Mouse (Mus musculus) liver, embryonic 16.5 days (tissue): Measurements from ENCODE around the gene Caln1. TPM values are rescaled to one million over a fixed set of nuclear protein-coding genes. Genes with fewer than 3 reads are reported as not detected.

ENCODE experiments used
- ATAC-seq: fragments of 200-750 bp; cut with Nextera tagmentation; 2 replicates; pipeline ENCODE4 v1.8.0; 2017; ENCODE audit warnings: low read depth, mild to moderate bottlenecking, moderate number of reproducible peaks, moderate library complexity
- H3K27ac ChIP-seq: fragments of 300-500 bp; sonication (generic); 2 replicates; pipeline ENCODE4 v1.5.1; 2014; ENCODE audit warnings: mild to moderate bottlenecking, low read length
- H3K27me3 ChIP-seq: fragments of 300-500 bp; sonication (generic); 2 replicates; pipeline ENCODE4 v1.6.1; 2014; ENCODE audit warnings: low read depth, low read length, mixed read lengths; ENCODE audit not compliant: control insufficient read depth, insufficient read depth
- H3K36me3 ChIP-seq: fragments of 300-500 bp; sonication (generic); 2 replicates; pipeline ENCODE4 v1.6.1; 2014; ENCODE audit warnings: mild to moderate bottlenecking; ENCODE audit not compliant: control insufficient read depth, insufficient read depth
- H3K4me1 ChIP-seq: fragments of 300-500 bp; sonication (generic); 2 replicates; pipeline ENCODE4 v1.6.1; 2014; ENCODE audit warnings: low read depth, low read length, mixed read lengths; ENCODE audit not compliant: control insufficient read depth
- H3K4me2 ChIP-seq: fragments of 300-500 bp; sonication (generic); 2 replicates; pipeline ENCODE4 v1.6.1; 2014; ENCODE audit warnings: low read depth, low read length, mixed read lengths
- H3K4me3 ChIP-seq: fragments of 300-500 bp; sonication (generic); 2 replicates; pipeline ENCODE4 v1.5.1; 2014; ENCODE audit warnings: low read depth, mild to moderate bottlenecking, low read length
- H3K9ac ChIP-seq: fragments of 300-500 bp; sonication (generic); 2 replicates; pipeline ENCODE4 v1.6.1; 2014; ENCODE audit warnings: low read depth, low read length
- H3K9me3 ChIP-seq: fragments of 300-500 bp; sonication (generic); replicated peaks from 2 replicates; pipeline ENCODE4 v1.6.1; 2016; ENCODE audit warnings: low read length; ENCODE audit not compliant: control insufficient read depth
- WGBS: fragments of 180-500 bp; shearing (Covaris S2); extraction: QIAGEN DNeasy Blood & Tissue Kit; methylation state at CpG from one replicate; pipeline ENCODE4 v1.1.7; 2014; ENCODE audit not compliant: insufficient replicate concordance; 5-methylcytosine and 5-hydroxymethylcytosine counted together
- polyA plus RNA-seq: library from polyadenylated mRNA; unstranded; fragments of >200 nt; fragmentation: Nextera tagmentation; extraction: Ambion mirVana; gene quantifications from 2 replicates; pipeline ENCODE4 v1.2.1, GENCODE M21; 2015

Caln1 gene
- polyA plus RNA-seq, 1 experiment from 2014 or later = not detected

- H3K4me3 ChIP-seq = no peak overlapping the region
- no peaks in the 10 kb centered on the region for H3K36me3 ChIP-seq
- 81% methylated on average over 3 of the region's 3 CpGs for WGBS
- no peaks in the 10 kb centered on the region for H3K27me3 ChIP-seq
- H3K4me2 ChIP-seq = no peak overlapping the region
- ATAC-seq = no peak
- H3K9ac ChIP-seq = no peak overlapping the region
- no peaks in the 10 kb centered on the region for H3K4me1 ChIP-seq
- H3K9me3 ChIP-seq = no peaks in the 10 kb centered on the region; the same call in 1 of the 2 replicates
- H3K27ac ChIP-seq = no peak overlapping the region
These were observed 6.2 kb downstream of the Caln1 start for GRCm38 (mm10) chr5:130375411-130375810.

GRCm38 (mm10) chr5:130384222-130384912 is 15.1 kb downstream of the Caln1 start, which contains the start of gene A330070K13Rik:
Gene A330070K13Rik, minus strand, starts transcription at chr5:130384631.
- WGBS = 7% methylated on average over 13 of the region's 13 CpGs
- Histone ChIP-seq H3K4me3 (no peak within 1 kb of the TSS), H3K4me1 (no peaks in the 10 kb centered on the region), H3K9me3 (no peaks in the 10 kb centered on the region), H3K4me2 (no peak within 1 kb of the TSS), H3K9ac (no peak within 1 kb of the TSS), H3K27me3 (no peaks in the 10 kb centered on the region), H3K27ac (no peak within 1 kb of the TSS), H3K36me3 (no peaks in the 10 kb centered on the region)
- no peak for ATAC-seq

GRCm38 (mm10) chr5:130386418-130386817 is 17.2 kb downstream of the Caln1 start:
- no peaks in the 10 kb centered on the region for H3K27me3 ChIP-seq
- H3K4me2 ChIP-seq = no peak overlapping the region
- H3K9me3 ChIP-seq = 0 out of 2 replicates have a peak, but pooled peaks cover 2% of the 10 kb centered on the region
- no peaks in the 10 kb centered on the region for H3K4me1 ChIP-seq
- WGBS = 60% methylated on average over 7 of the region's 7 CpGs
- no peak overlapping the region for H3K4me3 ChIP-seq
- no peak for ATAC-seq
- no peak overlapping the region for H3K27ac ChIP-seq
- H3K9ac ChIP-seq = no peak overlapping the region
- no peaks in the 10 kb centered on the region for H3K36me3 ChIP-seq

- H3K36me3 ChIP-seq = no peaks in the 10 kb centered on the region
- no peak for ATAC-seq
- no peak overlapping the region for H3K9ac ChIP-seq
- H3K9me3 ChIP-seq = peaks cover 2% of the 10 kb centered on the region; the same call in 1 of the 2 replicates
- 48% methylated on average over 8 of the region's 8 CpGs for WGBS
- no peak overlapping the region for H3K27ac ChIP-seq
- no peak overlapping the region for H3K4me2 ChIP-seq
- no peaks in the 10 kb centered on the region for H3K27me3 ChIP-seq
- H3K4me1 ChIP-seq = no peaks in the 10 kb centered on the region
- H3K4me3 ChIP-seq = no peak overlapping the region
These were observed 24.5 kb downstream of the Caln1 start for GRCm38 (mm10) chr5:130393618-130394355.

GRCm38 (mm10) chr5:130394386-130394785 is 25.1 kb downstream of the Caln1 start:
- H3K27ac ChIP-seq = no peak overlapping the region
- H3K9ac ChIP-seq = no peak overlapping the region
- H3K4me2 ChIP-seq = no peak overlapping the region
- no peaks in the 10 kb centered on the region for H3K36me3 ChIP-seq
- 51% methylated on average over 8 of the region's 8 CpGs for WGBS
- ATAC-seq = no peak
- no peaks in the 10 kb centered on the region for H3K27me3 ChIP-seq
- H3K9me3 ChIP-seq = peaks cover 2% of the 10 kb centered on the region; the same call in 1 of the 2 replicates
- no peak overlapping the region for H3K4me3 ChIP-seq
- H3K4me1 ChIP-seq = no peaks in the 10 kb centered on the region

GRCm38 (mm10) chr5:130395142-130395541 is 25.9 kb downstream of the Caln1 start:
- H3K4me2 ChIP-seq = no peak overlapping the region
- ATAC-seq = no peak
- no peak overlapping the region for H3K27ac ChIP-seq
- H3K4me1 ChIP-seq = no peaks in the 10 kb centered on the region
- H3K27me3 ChIP-seq = no peaks in the 10 kb centered on the region
- H3K9me3 ChIP-seq = peaks cover 2% of the 10 kb centered on the region; the same call in 1 of the 2 replicates
- no peak overlapping the region for H3K4me3 ChIP-seq
- no peaks in the 10 kb centered on the region for H3K36me3 ChIP-seq
- WGBS = 59% methylated on average over 6 of the region's 6 CpGs
- no peak overlapping the region for H3K9ac ChIP-seq

- Histone ChIP-seq H3K9ac (no peak overlapping the region), H3K36me3 (no peaks in the 10 kb centered on the region)
- WGBS = 67% methylated on average over 8 of the region's 8 CpGs
These were observed 31.1 kb downstream of the Caln1 start for GRCm38 (mm10) chr5:130400136-130400917.

GRCm38 (mm10) chr5:130405201-130405600 is 35.9 kb downstream of the Caln1 start:
- 36% methylated on average over 1 of the region's 1 CpGs for WGBS
- no peak for ATAC-seq
- no peak overlapping the region for H3K4me3 ChIP-seq
- H3K4me1 ChIP-seq = no peaks in the 10 kb centered on the region
- no peak overlapping the region for H3K4me2 ChIP-seq
- H3K9ac ChIP-seq = no peak overlapping the region
- no peaks in the 10 kb centered on the region for H3K36me3 ChIP-seq
- no peaks in the 10 kb centered on the region for H3K27me3 ChIP-seq
- no peaks in the 10 kb centered on the region; the same call in 1 of the 2 replicates for H3K9me3 ChIP-seq
- H3K27ac ChIP-seq = no peak overlapping the region

More at GRCm38 (mm10) chr5:130400136-130400917, 31.1 kb downstream of the Caln1 start:
- Histone ChIP-seq H3K4me1 (no peaks in the 10 kb centered on the region), H3K4me2 (no peak overlapping the region), H3K4me3 (no peak overlapping the region), H3K9me3 (no peaks in the 10 kb centered on the region; the same call in 1 of the 2 replicates), H3K27me3 (no peaks in the 10 kb centered on the region), H3K27ac (no peak overlapping the region)
- ATAC-seq = no peak
